13 mouse cellular contexts compared by ENCODE assay signal in the genomic region with DNA sequence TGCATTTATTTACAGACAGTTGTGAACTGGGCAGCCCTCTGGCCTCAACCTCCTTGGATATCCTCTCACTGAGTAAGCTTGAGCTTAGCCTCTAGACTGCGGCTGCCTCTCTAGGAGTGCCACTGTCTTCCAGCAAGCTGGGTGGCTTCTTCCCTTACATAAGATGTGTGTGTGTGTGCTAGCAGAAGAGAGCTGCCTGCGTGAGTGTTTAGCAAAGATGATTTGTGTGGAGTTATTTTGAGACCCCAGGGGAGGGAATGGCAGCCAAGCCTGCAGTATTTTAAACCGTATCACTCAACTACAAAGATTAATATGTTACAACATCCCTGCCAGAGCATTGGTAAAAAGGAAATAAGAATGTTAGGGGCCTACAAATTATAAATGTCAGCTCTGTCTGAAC. TPM values are rescaled to one million over a fixed set of nuclear protein-coding genes. Genes with fewer than 3 reads are reported as not detected.
DNase-seq lines count a peak whose midpoint lies in the region; ATAC-seq and TF ChIP-seq lines count a peak whose summit lies in the region.
"Had no signal": no experiment of that assay in that cellular context is flagged by ENCODE, and none has a peak within 500 bp of the region (broad histone marks: within the 10 kb centered on the region; RNA-seq: fewer than 3 reads in every experiment).

No protein-coding gene starts in this region.

- no peak for TF ChIP-seq EP300 in lung, postnatal 0 days (IDR thresholded peaks at IDR 0.05)

- H3K9ac ChIP-seq in hindbrain, embryonic 13.5 days, result no peak overlapping the region
- no peak overlapping the region for H3K9ac ChIP-seq in hindbrain, embryonic 12.5 days
- H3K9ac ChIP-seq in lung, postnatal 0 days (replicated peaks; ENCODE audit: low read depth), result no peak overlapping the region
- H3K9ac ChIP-seq: hindbrain, embryonic 15.5 days; limb, embryonic 15.5 days had no signal

- peak; percentile 22 for DNase-seq in lung, postnatal 0 days (ENCODE audit: low spot score)
- no peak for DNase-seq in lung, adult 2 months
- DNase-seq in kidney, postnatal 14 days, result peak; percentile 41
- peak; percentile 36 for DNase-seq in right cerebral cortex, postnatal 14 days
- DNase-seq in testis, postnatal 10 days (ENCODE audit: low spot score), result no peak
- no peak for DNase-seq in yolk sac, embryonic 10.5 days (ENCODE audit: low spot score)
- DNase-seq: cerebellum, postnatal 25 days; heart, adult 18-20 months; thymus, adult 18-20 months had no signal

- no peak for TF ChIP-seq POLR2A in lung, adult 2 months (IDR thresholded peaks at IDR 0.05; ENCODE audit: borderline replicate concordance, extremely low read depth, low read depth, low read length)

- peaks cover 32% of the 10 kb centered on the region for H3K4me1 ChIP-seq in hindbrain, embryonic 13.5 days (replicated peaks)
- peaks cover 25% of the 10 kb centered on the region for H3K4me1 ChIP-seq in hindbrain, embryonic 12.5 days
- H3K4me1 ChIP-seq in lung, postnatal 0 days (ENCODE audit: insufficient read depth, low read depth, low read length), result peaks cover 2% of the 10 kb centered on the region; the same call in 1 of the 2 replicates
- peaks cover 11% of the 10 kb centered on the region for H3K4me1 ChIP-seq in lung, adult 2 months (ENCODE audit: control insufficient read depth, insufficient read depth, low read length)
- H3K4me1 ChIP-seq: limb, embryonic 15.5 days had no signal

- no peaks in the 10 kb centered on the region for H3K27me3 ChIP-seq in hindbrain, embryonic 13.5 days
- H3K27me3 ChIP-seq in hindbrain, embryonic 12.5 days, result no peaks in the 10 kb centered on the region
- H3K27me3 ChIP-seq in lung, postnatal 0 days (replicated peaks; ENCODE audit: insufficient read depth, low read length), result no peaks in the 10 kb centered on the region
- H3K27me3 ChIP-seq: hindbrain, embryonic 15.5 days; limb, embryonic 15.5 days had no signal

- no peaks in the 10 kb centered on the region for H3K9me3 ChIP-seq in hindbrain, embryonic 13.5 days
- no peaks in the 10 kb centered on the region for H3K9me3 ChIP-seq in hindbrain, embryonic 12.5 days (replicated peaks)
- no peaks in the 10 kb centered on the region for H3K9me3 ChIP-seq in lung, postnatal 0 days (ENCODE audit: low read length)
- H3K9me3 ChIP-seq: hindbrain, embryonic 15.5 days; limb, embryonic 15.5 days had no signal

- TF ChIP-seq CTCF in lung, postnatal 0 days (IDR thresholded peaks at IDR 0.05), result no peak
- no peak for TF ChIP-seq CTCF in lung, adult 2 months (IDR thresholded peaks at IDR 0.05; ENCODE audit: insufficient read depth, low read length)

- 0 out of 2 replicates have a peak overlapping the region, but pooled peaks have one; percentile 44 for H3K27ac ChIP-seq in hindbrain, embryonic 13.5 days
- no peak overlapping the region for H3K27ac ChIP-seq in hindbrain, embryonic 12.5 days
- H3K27ac ChIP-seq in lung, postnatal 0 days (ENCODE audit: low read length), result no peak overlapping the region
- H3K27ac ChIP-seq: hindbrain, embryonic 15.5 days; limb, embryonic 15.5 days had no signal

- 63% methylated on average over 3 of the region's 3 CpGs for WGBS in hindbrain, embryonic 13.5 days
- 54% methylated on average over 3 of the region's 3 CpGs for WGBS in hindbrain, embryonic 12.5 days
- 45% methylated on average over 3 of the region's 3 CpGs for WGBS in lung, postnatal 0 days
- 51% methylated on average over 3 of the region's 3 CpGs for WGBS in lung, adult 2 months

- no peak overlapping the region for H3K4me3 ChIP-seq in hindbrain, embryonic 13.5 days
- no peak overlapping the region for H3K4me3 ChIP-seq in hindbrain, embryonic 12.5 days
- no peak overlapping the region for H3K4me3 ChIP-seq in lung, postnatal 0 days (ENCODE audit: low read depth, low read length)
- no peak overlapping the region for H3K4me3 ChIP-seq in lung, adult 2 months (replicated peaks; ENCODE audit: extremely low read depth, low read depth, low read length)
- H3K4me3 ChIP-seq: hindbrain, embryonic 15.5 days; limb, embryonic 15.5 days had no signal

- H3K36me3 ChIP-seq in hindbrain, embryonic 13.5 days, result no peaks in the 10 kb centered on the region
- no peaks in the 10 kb centered on the region for H3K36me3 ChIP-seq in hindbrain, embryonic 12.5 days
- H3K36me3 ChIP-seq in lung, postnatal 0 days (ENCODE audit: insufficient read depth, low read length), result no peaks in the 10 kb centered on the region
- H3K36me3 ChIP-seq: hindbrain, embryonic 15.5 days; limb, embryonic 15.5 days had no signal

- no peak overlapping the region for H3K4me2 ChIP-seq in hindbrain, embryonic 13.5 days
- no peak overlapping the region for H3K4me2 ChIP-seq in hindbrain, embryonic 12.5 days (replicated peaks)
- no peak overlapping the region for H3K4me2 ChIP-seq in lung, postnatal 0 days (replicated peaks; ENCODE audit: low read depth, low read length)
- H3K4me2 ChIP-seq: hindbrain, embryonic 15.5 days; limb, embryonic 15.5 days had no signal

- no peak for ATAC-seq in hindbrain, embryonic 13.5 days (ENCODE audit: low FRiP score)
- no peak for ATAC-seq in hindbrain, embryonic 12.5 days (ENCODE audit: low FRiP score)
- ATAC-seq in lung, postnatal 0 days, result no peak

RNA-seq across cellular contexts. Expression of gene Lrrc4, which starts 49.9 kb away (rescaled TPM):
- polyA plus RNA-seq in hindbrain, embryonic 13.5 days (2015; fragmentation: Nextera tagmentation; extraction: Ambion mirVana), result 5.6 and 6.4 TPM in 2 replicates
- polyA plus RNA-seq in hindbrain, embryonic 12.5 days (2016; fragmentation: Nextera tagmentation; extraction: Ambion mirVana), result 3.6 and 4.6 TPM in 2 replicates
- 0.35 TPM in 2 replicates for polyA plus RNA-seq in lung, postnatal 0 days (2015; fragmentation: Nextera tagmentation; extraction: Ambion mirVana)
- polyA plus RNA-seq in lung, adult 2 months (2012; rRNA removed), result 0.57 and 0.82 TPM in 2 replicates

Comparison
In these comparisons a context has a peak if more than half of its experiments do, and no peak if none do; other contexts are left out.
1. DNase-seq: peak in lung, postnatal 0 days (single experiment), kidney, postnatal 14 days (single experiment) and right cerebral cortex, postnatal 14 days (single experiment); none in lung, adult 2 months (single experiment), testis, postnatal 10 days (single experiment) and yolk sac, embryonic 10.5 days (single experiment).